Mouse (Mus musculus): ENCODE results near the gene Sgca.

GRCm38 (mm10) chr11:95007418-95007817 lies 31.3 kb upstream of the Sgca start:
- no peak for TF ChIP-seq CTCF (IDR thresholded peaks at IDR 0.05; ENCODE audit: insufficient read depth, low read length)
- no peak for TF ChIP-seq POLR2A (IDR thresholded peaks at IDR 0.05; ENCODE audit: borderline replicate concordance, extremely low read depth, low read depth, low read length)

Data from lung, adult 2 months (tissue).